Mouse (Mus musculus): ENCODE results near the gene Slc10a6.

Gene Slc10a6

GRCm38 (mm10) chr5:103629111-103629764 is at the start of gene Slc10a6:
TSS of gene Slc10a6 (minus strand) at chr5:103629403.
- DNase-seq (ENCODE audit: low read depth, low spot score), result peak; percentile 97

- no peak for DNase-seq (ENCODE audit: low read depth, low spot score)
Measured at GRCm38 (mm10) chr5:103678974-103679373, 49.8 kb upstream of the Slc10a6 start.

GRCm38 (mm10) chr5:103677894-103678293 is 48.7 kb upstream of the Slc10a6 start:
- no peak for DNase-seq (ENCODE audit: low read depth, low spot score)

GRCm38 (mm10) chr5:103676289-103676881 is 47.2 kb upstream of the Slc10a6 start:
- DNase-seq (ENCODE audit: low read depth, low spot score), result no peak

- DNase-seq (ENCODE audit: low read depth, low spot score), result no peak
Measured at GRCm38 (mm10) chr5:103674482-103674881, 45.3 kb upstream of the Slc10a6 start.

- DNase-seq (ENCODE audit: low read depth, low spot score), result no peak
Measured at GRCm38 (mm10) chr5:103673611-103674010, 44.4 kb upstream of the Slc10a6 start.

GRCm38 (mm10) chr5:103671858-103672257 is 42.7 kb upstream of the Slc10a6 start:
- DNase-seq (ENCODE audit: low read depth, low spot score), result no peak

GRCm38 (mm10) chr5:103665876-103666275 is 36.7 kb upstream of the Slc10a6 start:
- no peak for DNase-seq (ENCODE audit: low read depth, low spot score)

GRCm38 (mm10) chr5:103664932-103665331 is 35.7 kb upstream of the Slc10a6 start:
- no peak for DNase-seq (ENCODE audit: low read depth, low spot score)

- peak; percentile 46 for DNase-seq (ENCODE audit: low read depth, low spot score)
Measured at GRCm38 (mm10) chr5:103659571-103659970, 30.4 kb upstream of the Slc10a6 start.

- DNase-seq (ENCODE audit: low read depth, low spot score), result no peak
Measured at GRCm38 (mm10) chr5:103658921-103659320, 29.7 kb upstream of the Slc10a6 start.

GRCm38 (mm10) chr5:103655346-103656118 is 26.3 kb upstream of the Slc10a6 start, which contains the start of gene 1700016H13Rik:
TSS of gene 1700016H13Rik (minus strand) at chr5:103656010.
- DNase-seq (ENCODE audit: low read depth, low spot score), result no peak

GRCm38 (mm10) chr5:103654780-103655179 is 25.6 kb upstream of the Slc10a6 start:
- DNase-seq (ENCODE audit: low read depth, low spot score), result no peak

- DNase-seq (ENCODE audit: low read depth, low spot score), result no peak
Measured at GRCm38 (mm10) chr5:103654225-103654624, 25.0 kb upstream of the Slc10a6 start.

GRCm38 (mm10) chr5:103647320-103647719 is 18.1 kb upstream of the Slc10a6 start:
- DNase-seq (ENCODE audit: low read depth, low spot score), result no peak

- no peak for DNase-seq (ENCODE audit: low read depth, low spot score)
Measured at GRCm38 (mm10) chr5:103644167-103644566, 15.0 kb upstream of the Slc10a6 start.

- DNase-seq (ENCODE audit: low read depth, low spot score), result no peak
Measured at GRCm38 (mm10) chr5:103637162-103637561, 8.0 kb upstream of the Slc10a6 start.

GRCm38 (mm10) chr5:103629854-103630580 is 814 bp upstream of the Slc10a6 start:
- no peak for DNase-seq (ENCODE audit: low read depth, low spot score)

GRCm38 (mm10) chr5:103628499-103628898 is 704 bp downstream of the Slc10a6 start:
- DNase-seq (ENCODE audit: low read depth, low spot score), result no peak

GRCm38 (mm10) chr5:103624831-103625230 is 4.4 kb downstream of the Slc10a6 start:
- no peak for DNase-seq (ENCODE audit: low read depth, low spot score)

- no peak for DNase-seq (ENCODE audit: low read depth, low spot score)
Measured at GRCm38 (mm10) chr5:103622321-103622720, 6.9 kb downstream of the Slc10a6 start.

All from skeletal muscle tissue, adult 2 months (tissue).